Mouse (Mus musculus) hindbrain, embryonic 12.5 days (tissue): ENCODE measurements at regions not wholly inside any gene's neighbourhood (a gene's known extent, or its start where the extent isn't known, plus 50 kb on each side); places are given as distances from the start of the nearest gene placed in this dataset.
"Not testable (repeated sequence)": the region's sequence is repeated elsewhere in the genome, so short reads cannot be mapped to it uniquely, and the experiment has no call there.

Experiments used
- ATAC-seq: fragments of 200-750 bp; cut with Nextera tagmentation; 2 replicates; pipeline ENCODE4 v1.8.0; 2017; ENCODE audit warnings: moderate TSS enrichment; ENCODE audit not compliant: low FRiP score
- H3K27ac ChIP-seq: fragments of 300-500 bp; sonication (generic); 2 replicates; pipeline ENCODE4 v1.5.1; 2016; ENCODE audit warnings: mild to moderate bottlenecking
- H3K27me3 ChIP-seq: fragments of 300-500 bp; sonication (generic); 2 replicates; pipeline ENCODE4 v1.6.1; 2016; ENCODE audit warnings: mild to moderate bottlenecking
- H3K36me3 ChIP-seq: fragments of 300-500 bp; sonication (generic); 2 replicates; pipeline ENCODE4 v1.6.1; 2016; ENCODE audit warnings: mild to moderate bottlenecking
- H3K4me1 ChIP-seq: fragments of 300-500 bp; sonication (generic); 2 replicates; pipeline ENCODE4 v1.6.1; 2016
- H3K4me2 ChIP-seq: fragments of 300-500 bp; sonication (generic); replicated peaks from 2 replicates; pipeline ENCODE4 v1.6.1; 2016; ENCODE audit warnings: mild to moderate bottlenecking
- H3K4me3 ChIP-seq: fragments of 300-500 bp; sonication (generic); 2 replicates; pipeline ENCODE4 v1.5.1; 2016; ENCODE audit warnings: mild to moderate bottlenecking
- H3K9ac ChIP-seq: fragments of 300-500 bp; sonication (generic); 2 replicates; pipeline ENCODE4 v1.6.1; 2016; ENCODE audit warnings: mild to moderate bottlenecking, moderate library complexity
- H3K9me3 ChIP-seq: fragments of 300-500 bp; sonication (generic); replicated peaks from 2 replicates; pipeline ENCODE4 v1.6.1; 2016; ENCODE audit warnings: mild to moderate bottlenecking
- WGBS: fragments of 180-500 bp; shearing (Covaris S2); methylation state at CpG from one replicate; pipeline ENCODE4 v1.1.7; 2016; 5-methylcytosine and 5-hydroxymethylcytosine counted together

DNA sequence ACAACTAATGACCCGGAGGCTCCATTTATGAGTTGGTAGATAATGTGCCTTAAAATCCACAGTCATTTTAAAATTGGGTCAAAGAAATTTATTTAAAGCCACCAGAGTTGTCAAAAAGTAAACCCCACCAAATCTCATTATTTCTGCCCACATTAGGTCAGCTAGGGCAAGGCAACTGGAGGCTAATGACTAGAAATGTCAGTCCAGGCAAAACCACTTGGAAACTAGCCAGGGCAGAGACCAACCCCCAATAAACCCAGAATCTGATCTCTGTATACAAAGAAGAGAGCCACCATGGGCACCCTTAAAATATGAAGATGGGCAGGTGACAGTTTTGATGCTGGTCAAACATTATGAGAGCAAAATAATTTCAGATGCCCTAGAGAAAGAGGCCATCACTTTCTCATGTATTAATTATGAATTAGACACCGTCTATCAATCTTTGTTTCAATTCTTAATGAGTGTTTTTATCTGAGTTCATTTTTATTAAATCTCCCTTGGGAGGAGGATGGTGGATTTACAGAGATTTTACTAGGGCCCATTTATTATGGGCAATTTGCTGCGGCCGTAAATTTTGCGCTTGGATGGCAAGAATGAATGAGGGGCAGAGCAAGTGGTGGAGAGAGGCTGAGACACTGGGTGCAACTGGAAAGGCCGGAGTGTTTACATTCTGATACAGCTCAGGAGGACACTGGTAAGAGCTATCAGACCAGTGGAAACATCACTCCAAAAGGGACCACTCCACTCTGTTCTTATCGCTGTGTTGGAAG is 99.2 kb upstream of the Shb start:
- 52% methylated on average over 7 of the region's 7 CpGs for WGBS
- no peak for ATAC-seq

DNA sequence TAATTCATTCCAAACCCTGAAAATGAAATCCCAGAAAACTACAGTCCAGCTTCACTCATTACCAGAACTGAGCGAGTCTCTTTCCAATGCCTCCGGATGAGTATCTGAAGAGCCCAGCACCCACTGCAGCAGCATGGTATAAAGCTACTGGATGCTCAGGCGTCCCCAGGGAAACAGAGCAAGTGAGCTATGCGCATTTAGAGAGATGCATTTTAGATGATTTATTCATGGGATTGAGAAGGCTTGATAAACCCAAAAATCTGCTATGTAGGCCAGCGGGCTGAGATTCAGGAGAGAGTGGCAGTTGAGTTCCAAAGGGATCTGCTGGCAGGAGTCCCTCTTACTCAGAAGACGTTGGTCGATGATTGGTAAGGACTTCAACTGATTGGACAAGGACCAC is 93.4 kb upstream of the Shb start:
- ATAC-seq: no peak
- WGBS: 84% methylated on average over 7 of the region's 7 CpGs
- peaks cover 3% of the 10 kb centered on the region for H3K27me3 ChIP-seq
- H3K9ac ChIP-seq: no peak overlapping the region
- no peak overlapping the region for H3K27ac ChIP-seq
- no peak overlapping the region for H3K4me3 ChIP-seq
- no peak overlapping the region for H3K4me2 ChIP-seq
- H3K4me1 ChIP-seq: no peaks in the 10 kb centered on the region
- H3K36me3 ChIP-seq: no peaks in the 10 kb centered on the region
- H3K9me3 ChIP-seq: 0 out of 2 replicates have a peak, but pooled peaks cover 2% of the 10 kb centered on the region

More for the DNA sequence above, 99.2 kb upstream of the Shb start:
- Histone ChIP-seq H3K4me3 (no peak overlapping the region), H3K9ac (no peak overlapping the region), H3K9me3 (0 out of 2 replicates have a peak, but pooled peaks cover 4% of the 10 kb centered on the region), H3K36me3 (no peaks in the 10 kb centered on the region), H3K27me3 (peaks cover 3% of the 10 kb centered on the region), H3K4me1 (0 out of 2 replicates have a peak, but pooled peaks cover 7% of the 10 kb centered on the region), H3K27ac (no peak overlapping the region), H3K4me2 (no peak overlapping the region)

GRCm38 (mm10) chr4:45622017-45622416 is 89.7 kb upstream of the Shb start:
- ATAC-seq: no peak
- 0 out of 2 replicates have a peak, but pooled peaks cover 2% of the 10 kb centered on the region for H3K9me3 ChIP-seq
- WGBS: 87% methylated on average over 5 of the region's 5 CpGs
- peaks cover 2% of the 10 kb centered on the region; the same call in 1 of the 2 replicates for H3K4me1 ChIP-seq
- H3K36me3 ChIP-seq: no peaks in the 10 kb centered on the region
- H3K27ac ChIP-seq: no peak overlapping the region
- peaks cover under 1% of the 10 kb centered on the region; the same call in 1 of the 2 replicates for H3K27me3 ChIP-seq
- no peak overlapping the region for H3K4me3 ChIP-seq
- no peak overlapping the region for H3K4me2 ChIP-seq
- H3K9ac ChIP-seq: no peak overlapping the region

GRCm38 (mm10) chr4:45617126-45617525 is 84.9 kb upstream of the Shb start:
- no peak overlapping the region for H3K9ac ChIP-seq
- H3K36me3 ChIP-seq: no peaks in the 10 kb centered on the region
- peaks cover 6% of the 10 kb centered on the region; the same call in 1 of the 2 replicates for H3K4me1 ChIP-seq
- H3K4me3 ChIP-seq: no peak overlapping the region
- no peaks in the 10 kb centered on the region; the same call in 1 of the 2 replicates for H3K27me3 ChIP-seq
- no peak for ATAC-seq
- 42% methylated on average over 3 of the region's 3 CpGs for WGBS
- no peak overlapping the region for H3K27ac ChIP-seq
- no peaks in the 10 kb centered on the region for H3K9me3 ChIP-seq
- no peak overlapping the region for H3K4me2 ChIP-seq

DNA sequence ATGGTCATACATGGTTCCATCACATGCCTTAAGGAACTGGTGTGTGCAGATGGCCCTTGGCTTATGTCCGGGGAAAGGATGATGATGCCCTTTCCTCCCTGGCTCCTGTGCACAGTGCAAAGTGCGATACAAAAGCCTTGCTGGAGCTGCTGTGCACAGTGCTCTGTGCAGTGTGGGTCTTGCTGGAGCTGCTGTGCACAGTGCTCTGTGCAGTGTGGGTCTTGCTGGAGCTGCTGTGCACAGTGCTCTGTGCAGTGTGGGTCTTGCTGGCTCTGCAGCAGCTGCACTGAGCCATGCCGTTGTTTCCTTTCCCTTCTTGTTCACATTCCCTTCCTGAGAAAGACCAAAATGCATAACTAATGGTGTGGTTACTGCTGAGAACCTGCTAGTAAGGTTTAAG is 81.2 kb upstream of the Shb start:
- not testable (repeated sequence) for H3K9me3 ChIP-seq, H3K4me2 ChIP-seq, H3K4me3 ChIP-seq, H3K27ac ChIP-seq, ATAC-seq, H3K36me3 ChIP-seq, H3K9ac ChIP-seq, H3K27me3 ChIP-seq, H3K4me1 ChIP-seq
- 73% methylated on average over 3 of the region's 3 CpGs for WGBS

- WGBS: 57% methylated on average over 5 of the region's 5 CpGs
- H3K9ac ChIP-seq: no peak overlapping the region
- ATAC-seq: no peak
- no peaks in the 10 kb centered on the region for H3K9me3 ChIP-seq
- H3K27me3 ChIP-seq: no peaks in the 10 kb centered on the region; the same call in 1 of the 2 replicates
- no peaks in the 10 kb centered on the region for H3K36me3 ChIP-seq
- no peak overlapping the region for H3K4me2 ChIP-seq
- H3K4me1 ChIP-seq: peaks cover 5% of the 10 kb centered on the region; the same call in 1 of the 2 replicates
- H3K27ac ChIP-seq: no peak overlapping the region
- no peak overlapping the region for H3K4me3 ChIP-seq
Measured at GRCm38 (mm10) chr4:45612132-45612531, 79.9 kb upstream of the Shb start.

DNA sequence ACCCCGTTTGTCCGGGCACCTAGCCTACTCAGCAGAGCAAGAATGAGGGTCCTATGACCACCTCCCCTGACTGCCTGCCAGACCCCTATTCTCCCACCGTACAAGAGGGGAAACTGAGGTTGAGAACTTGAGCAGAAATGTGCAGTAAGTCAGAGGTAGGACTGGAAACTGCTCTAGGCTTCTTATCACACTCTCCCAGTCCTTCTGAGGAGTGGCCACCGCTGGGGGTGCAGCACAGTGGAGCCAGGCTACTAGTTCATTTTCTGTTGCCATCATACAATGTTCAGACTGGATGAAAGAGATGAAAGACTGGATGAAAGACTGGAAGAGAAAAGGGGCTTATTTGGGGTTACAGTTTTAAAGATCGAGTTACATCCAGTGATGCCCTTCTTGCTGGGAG is 78.7 kb upstream of the Shb start:
- no peak overlapping the region for H3K9ac ChIP-seq
- ATAC-seq: no peak
- H3K4me1 ChIP-seq: peaks cover 4% of the 10 kb centered on the region; the same call in 1 of the 2 replicates
- H3K27ac ChIP-seq: no peak overlapping the region
- no peaks in the 10 kb centered on the region for H3K36me3 ChIP-seq
- no peak overlapping the region for H3K4me3 ChIP-seq
- H3K27me3 ChIP-seq: no peaks in the 10 kb centered on the region; the same call in 1 of the 2 replicates
- no peaks in the 10 kb centered on the region for H3K9me3 ChIP-seq
- 94% methylated on average over 5 of the region's 5 CpGs for WGBS
- H3K4me2 ChIP-seq: no peak overlapping the region

DNA sequence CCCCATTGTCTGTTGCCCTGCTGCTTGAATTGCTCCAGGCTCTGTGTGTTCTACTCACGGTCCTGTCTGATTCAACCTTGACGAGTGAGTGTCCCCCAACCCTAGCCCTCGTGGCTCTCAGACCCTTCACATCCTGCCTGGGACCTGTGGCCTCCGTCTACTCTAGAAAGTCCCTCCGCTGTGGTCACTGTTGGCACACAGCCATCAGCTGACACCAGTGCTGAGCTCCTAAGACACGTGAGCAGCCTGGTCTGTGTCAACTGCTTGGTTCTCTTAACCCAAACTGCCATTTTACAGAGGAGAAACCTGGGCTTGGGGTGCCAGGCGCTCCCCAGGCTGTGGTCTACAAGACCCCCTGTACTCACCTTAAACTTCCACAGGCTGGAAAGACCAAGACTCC is 74.3 kb upstream of the Shb start:
- Histone ChIP-seq H3K4me2 (no peak overlapping the region), H3K9me3 (no peaks in the 10 kb centered on the region), H3K27ac (no peak overlapping the region), H3K36me3 (no peaks in the 10 kb centered on the region), H3K4me3 (no peak overlapping the region), H3K4me1 (peaks cover 4% of the 10 kb centered on the region; the same call in 1 of the 2 replicates), H3K9ac (no peak overlapping the region), H3K27me3 (no peaks in the 10 kb centered on the region)
- ATAC-seq: no peak
- 74% methylated on average over 7 of the region's 7 CpGs for WGBS

- H3K4me1 ChIP-seq: peaks cover 4% of the 10 kb centered on the region; the same call in 1 of the 2 replicates
- no peak overlapping the region for H3K4me2 ChIP-seq
- WGBS: 89% methylated on average over 4 of the region's 4 CpGs
- no peak overlapping the region for H3K27ac ChIP-seq
- H3K36me3 ChIP-seq: no peaks in the 10 kb centered on the region
- H3K9me3 ChIP-seq: no peaks in the 10 kb centered on the region
- H3K27me3 ChIP-seq: no peaks in the 10 kb centered on the region
- no peak overlapping the region for H3K4me3 ChIP-seq
- ATAC-seq: no peak
- H3K9ac ChIP-seq: no peak overlapping the region
Measured at GRCm38 (mm10) chr4:45605681-45606080, 73.4 kb upstream of the Shb start.

DNA sequence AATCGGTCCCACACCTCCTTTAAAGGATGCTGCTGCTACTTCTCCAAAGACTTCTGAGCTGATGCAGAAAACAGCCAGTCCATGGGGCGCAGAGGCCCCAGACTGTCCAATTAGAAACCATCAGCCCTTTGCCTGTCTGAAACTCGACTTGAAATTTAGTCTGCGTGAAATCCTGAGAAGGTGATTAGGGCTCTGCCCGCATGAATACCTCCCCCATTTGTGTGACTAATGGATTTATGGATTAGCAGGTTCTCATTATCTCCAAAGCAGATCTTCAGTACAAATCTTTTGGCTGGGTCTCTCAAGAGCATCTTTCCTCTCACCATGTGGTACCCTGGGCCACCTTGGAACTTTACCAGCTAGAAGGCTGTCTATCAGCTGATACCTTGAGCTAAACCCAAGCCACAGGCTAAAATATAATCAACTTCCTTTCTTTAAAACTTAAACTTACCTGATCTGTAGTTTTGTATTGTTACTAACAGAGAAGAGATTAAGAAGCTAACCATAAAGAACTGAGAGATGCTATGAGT is 72.1 kb upstream of the Shb start:
- H3K9me3 ChIP-seq: no peaks in the 10 kb centered on the region
- no peak overlapping the region for H3K27ac ChIP-seq
- no peak overlapping the region for H3K4me3 ChIP-seq
- H3K4me2 ChIP-seq: no peak overlapping the region
- WGBS: 69% methylated on average over 5 of the region's 5 CpGs
- ATAC-seq: no peak
- H3K4me1 ChIP-seq: peaks cover 6% of the 10 kb centered on the region
- H3K36me3 ChIP-seq: no peaks in the 10 kb centered on the region
- no peak overlapping the region for H3K9ac ChIP-seq
- H3K27me3 ChIP-seq: 0 out of 2 replicates have a peak, but pooled peaks cover 2% of the 10 kb centered on the region

DNA sequence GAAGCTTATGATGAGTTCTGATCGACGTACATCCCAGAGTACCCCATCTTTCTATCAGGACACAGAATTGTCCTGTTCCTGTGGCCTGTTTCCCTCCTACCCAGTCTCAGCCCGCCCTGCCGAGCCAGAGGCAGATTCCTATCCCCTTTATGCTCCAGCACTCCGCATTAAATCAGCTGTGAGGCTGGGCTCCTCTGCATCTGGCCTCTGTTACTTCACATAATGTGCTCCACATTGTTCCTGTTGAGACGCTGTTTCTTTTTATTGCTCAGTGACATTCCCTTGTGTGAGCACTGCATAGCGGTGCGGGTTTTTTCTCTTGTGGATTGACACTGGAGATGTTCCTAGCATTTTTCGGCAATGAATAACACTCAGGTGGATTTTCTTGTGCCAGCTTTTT is 68.2 kb upstream of the Shb start:
- Histone ChIP-seq H3K9ac (no peak overlapping the region), H3K4me3 (no peak overlapping the region), H3K27me3 (0 out of 2 replicates have a peak, but pooled peaks cover 3% of the 10 kb centered on the region), H3K4me2 (no peak overlapping the region), H3K36me3 (no peaks in the 10 kb centered on the region), H3K9me3 (no peaks in the 10 kb centered on the region), H3K27ac (0 out of 2 replicates have a peak overlapping the region, but pooled peaks have one; percentile 35), H3K4me1 (peaks cover 3% of the 10 kb centered on the region; the same call in 1 of the 2 replicates)
- 38% methylated on average over 9 of the region's 9 CpGs for WGBS
- peak; percentile 48; the same call in 1 of the 2 replicates for ATAC-seq

GRCm38 (mm10) chr4:45593435-45593991 is 61.2 kb upstream of the Shb start:
- no peak overlapping the region for H3K4me2 ChIP-seq
- H3K36me3 ChIP-seq: no peaks in the 10 kb centered on the region
- no peaks in the 10 kb centered on the region for H3K9me3 ChIP-seq
- H3K4me3 ChIP-seq: no peak overlapping the region
- H3K27me3 ChIP-seq: peaks cover 16% of the 10 kb centered on the region
- WGBS: 86% methylated on average over 3 of the region's 3 CpGs
- H3K9ac ChIP-seq: no peak overlapping the region
- no peak overlapping the region for H3K27ac ChIP-seq
- ATAC-seq: no peak
- peaks cover 9% of the 10 kb centered on the region for H3K4me1 ChIP-seq
